Mouse (Mus musculus) Muller cell, postnatal 12 days (primary cell): ENCODE results near the gene Elovl6.
A peak's percentile ranks its signal among the peaks of the same experiment; 100 is the strongest.

ENCODE experiments used
- DNase-seq: peaks from one replicate; pipeline ENCODE4 v3.0.0-alpha.2; 2015; ENCODE audit errors: inconsistent ontology term

Elovl6 gene

DNA sequence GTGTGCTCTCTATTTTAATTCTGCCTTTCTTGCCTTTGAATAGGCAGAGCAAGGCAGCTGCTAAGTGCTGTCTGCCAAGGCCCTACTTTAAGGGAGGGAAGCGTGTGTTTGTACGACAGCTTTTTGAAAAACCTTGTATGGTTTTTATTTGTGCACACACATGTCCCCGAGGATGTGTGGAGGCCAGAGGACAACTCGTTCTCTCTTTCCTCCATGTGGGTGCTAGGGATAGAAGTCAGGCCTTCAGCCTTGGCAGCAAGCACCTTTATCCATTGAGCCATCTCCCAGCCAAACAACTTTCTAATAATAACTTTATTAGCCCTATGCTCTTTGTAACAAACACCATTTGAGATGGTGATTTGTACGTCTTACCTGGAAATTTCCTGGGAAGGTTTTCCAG, 34.7 kb downstream of the Elovl6 start:
- DNase-seq, result no peak

DNA sequence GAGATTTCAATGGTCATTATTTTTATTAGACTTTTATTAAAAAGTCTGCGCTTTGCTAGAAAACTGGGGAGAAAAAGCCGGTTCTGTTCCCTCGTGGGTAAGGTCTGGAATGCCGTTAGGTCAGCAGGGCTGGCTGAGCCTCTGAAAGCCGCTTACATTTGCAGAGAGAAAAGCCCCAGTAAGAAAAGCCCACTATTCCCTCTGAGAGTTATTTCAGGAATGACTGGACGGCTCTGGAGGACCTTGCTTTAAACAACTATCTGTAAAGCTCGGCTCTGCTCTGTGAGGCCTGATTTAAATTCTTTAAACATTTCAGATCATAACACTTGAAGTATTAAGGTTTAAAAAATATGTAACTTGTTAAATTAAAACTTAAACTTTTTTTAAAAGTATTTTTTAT, 36.4 kb downstream of the Elovl6 start:
- DNase-seq, result no peak

DNA sequence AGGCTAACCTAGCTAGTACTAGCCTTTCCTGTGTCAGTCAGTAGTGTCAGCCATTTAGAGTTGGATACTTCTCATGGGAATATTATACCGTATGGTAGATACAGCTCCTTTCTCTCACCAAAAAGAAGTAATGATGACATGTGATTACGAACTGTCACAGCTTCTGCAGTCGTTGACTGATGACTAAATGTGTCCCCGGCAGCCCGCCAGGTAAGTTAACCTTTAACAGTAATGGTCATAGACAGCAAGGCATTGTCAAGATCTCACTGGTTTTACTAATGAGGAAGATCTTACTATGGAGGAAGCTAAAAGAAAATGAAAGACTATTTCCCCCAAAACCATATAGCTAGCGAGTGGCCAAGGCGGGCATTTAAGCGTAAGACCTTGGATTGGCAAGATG, 38.8 kb downstream of the Elovl6 start:
- no peak for DNase-seq

DNA sequence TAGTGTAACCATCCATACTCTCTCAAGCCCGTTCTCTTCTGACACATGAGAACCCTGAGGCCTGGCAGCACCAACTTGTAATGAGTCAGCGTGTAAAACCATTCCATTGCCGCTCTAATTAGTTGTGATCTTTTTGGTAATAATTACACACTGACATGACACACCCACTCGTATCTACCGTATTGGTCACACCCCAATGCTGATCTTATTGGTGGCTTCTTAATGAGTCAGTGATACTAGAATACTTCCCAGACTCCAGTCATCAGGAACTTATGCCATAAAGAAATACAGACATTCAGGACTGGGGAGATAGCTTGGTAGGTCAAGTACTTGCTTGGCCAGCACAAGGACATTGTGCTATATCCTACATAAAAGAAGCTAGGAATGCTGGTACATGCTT, 39.5 kb downstream of the Elovl6 start:
- DNase-seq, result peak; percentile 53

DNA sequence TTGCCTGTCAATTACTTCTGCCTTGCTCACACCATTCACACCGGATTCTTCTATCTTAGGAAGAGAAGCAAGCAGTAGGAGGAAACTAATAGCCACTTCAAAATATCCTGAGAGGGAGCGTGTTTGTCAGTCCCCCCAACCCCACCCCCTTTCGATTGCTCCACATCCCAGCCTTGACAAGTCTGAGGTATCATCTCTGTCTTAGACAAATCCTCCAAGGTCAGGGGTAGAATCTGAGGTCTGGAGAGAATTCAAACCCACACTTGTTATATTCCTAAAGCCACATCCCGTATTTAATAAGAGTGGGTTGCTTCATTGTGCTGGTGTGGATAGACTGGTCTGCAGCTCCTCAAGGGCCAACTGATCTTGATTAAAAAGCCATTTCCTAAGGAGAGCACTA, 40.8 kb downstream of the Elovl6 start:
- DNase-seq, result no peak

DNA sequence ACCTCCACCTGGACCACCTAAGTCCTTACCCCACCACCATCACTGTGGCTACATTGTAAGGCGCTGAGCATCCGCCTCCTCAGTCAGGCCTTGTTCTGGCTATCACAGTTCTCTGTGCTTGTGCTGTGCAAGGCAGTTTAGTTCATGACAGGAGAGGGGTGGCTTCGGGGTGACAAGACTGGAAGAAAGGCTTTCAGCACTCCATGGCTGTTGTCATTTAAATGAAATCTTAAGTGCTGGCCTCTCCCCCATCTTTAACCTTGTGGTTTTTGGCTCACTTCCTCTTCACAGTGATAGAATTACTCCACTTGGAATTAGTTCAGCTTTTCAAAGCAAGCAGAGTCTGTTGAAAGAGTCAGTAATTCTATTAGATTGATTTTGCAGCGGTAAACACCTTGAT, 41.5 kb downstream of the Elovl6 start:
- DNase-seq, result no peak

DNA sequence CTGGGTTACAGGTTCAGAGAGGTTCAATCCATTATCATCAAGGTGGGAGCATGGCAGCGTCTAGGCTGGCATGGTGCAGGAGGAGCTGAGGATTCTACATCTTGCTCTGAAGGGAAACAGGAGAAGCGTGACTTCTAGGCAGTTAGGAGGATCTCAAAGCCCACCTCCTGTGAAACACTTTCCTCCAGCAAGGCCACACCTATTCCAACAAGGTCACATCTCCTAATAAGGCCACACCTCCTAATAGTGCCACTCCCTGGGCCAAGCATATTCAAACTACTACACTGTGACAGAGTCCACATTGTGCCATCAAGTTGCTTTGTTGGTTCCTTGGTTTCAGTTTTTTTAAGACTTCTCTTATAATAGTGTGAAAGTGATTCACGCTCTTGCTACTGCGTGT, 42.9 kb downstream of the Elovl6 start:
- no peak for DNase-seq

DNA sequence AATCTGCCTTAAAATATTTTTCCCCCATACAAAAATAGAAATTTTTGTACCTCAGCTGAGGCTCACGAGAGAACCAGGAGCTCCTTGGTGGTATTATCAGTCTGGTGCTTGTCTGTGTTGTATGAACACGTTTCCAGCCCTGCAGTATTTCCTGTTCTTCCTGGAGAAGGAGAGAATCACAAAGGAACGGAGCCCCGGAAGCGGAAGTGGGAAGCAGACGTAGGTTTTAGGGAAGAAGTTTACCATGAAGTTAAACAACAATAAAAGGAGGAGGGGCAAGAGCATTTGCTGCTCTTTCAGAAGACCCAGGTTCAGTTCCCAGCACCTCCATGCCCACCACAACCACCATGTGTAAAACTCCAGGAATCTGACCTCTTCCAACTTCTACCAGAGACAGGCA, 44.4 kb downstream of the Elovl6 start:
- DNase-seq, result no peak

DNA sequence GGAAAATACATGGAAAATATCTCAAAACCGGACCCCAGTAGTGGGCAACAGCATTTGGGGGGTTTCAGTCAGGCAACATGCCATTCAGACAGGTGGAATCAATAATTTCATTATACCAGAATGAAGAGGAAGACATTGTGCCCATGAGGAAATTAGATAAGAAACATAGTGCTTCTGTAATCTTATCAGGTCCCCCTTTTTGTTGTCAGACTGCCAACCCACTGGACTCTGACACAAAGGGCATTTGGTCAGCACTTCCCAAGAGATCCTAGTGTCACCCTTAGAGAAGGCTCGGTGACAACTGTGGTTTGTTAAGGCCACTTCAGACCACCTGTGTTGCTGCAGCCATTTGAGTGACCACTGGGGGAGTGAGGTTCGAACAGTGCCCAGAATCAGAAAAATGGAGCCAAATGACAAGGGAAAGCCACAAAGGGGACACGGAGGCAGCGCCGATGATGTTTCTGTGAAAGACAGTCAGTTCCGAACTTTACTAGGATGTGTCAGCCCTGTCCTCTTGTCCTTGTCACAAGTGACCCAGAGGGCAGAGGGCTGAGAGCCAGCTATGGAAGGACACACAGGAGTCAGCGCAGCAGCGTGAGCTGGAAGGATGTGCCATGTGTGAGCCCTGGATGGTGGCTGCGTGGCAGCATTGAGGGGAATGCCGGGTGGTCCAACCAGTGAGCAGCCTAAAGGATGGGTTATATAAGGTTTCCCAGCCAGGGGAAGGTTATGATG, 46.8 kb downstream of the Elovl6 start:
- no peak for DNase-seq

DNA sequence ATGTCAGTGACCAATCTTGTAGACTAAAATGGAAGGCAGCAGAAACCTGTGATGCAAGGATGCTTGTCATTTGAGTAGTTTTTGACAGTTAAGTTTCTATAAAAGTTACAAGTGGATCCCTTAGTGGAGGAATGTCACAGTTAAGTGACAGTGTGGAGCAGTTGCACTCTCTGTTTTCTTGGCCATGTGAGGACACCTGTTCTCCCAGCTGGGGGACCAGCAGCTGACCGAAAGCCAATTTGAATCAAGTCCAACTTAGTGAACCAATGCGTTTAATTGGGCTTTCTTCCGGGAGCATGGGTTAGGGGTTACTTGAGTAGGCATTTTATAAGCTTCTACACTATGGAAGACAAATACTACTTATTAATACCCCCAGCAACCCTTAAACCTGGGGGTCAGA, 48.9 kb downstream of the Elovl6 start:
- no peak for DNase-seq

DNA sequence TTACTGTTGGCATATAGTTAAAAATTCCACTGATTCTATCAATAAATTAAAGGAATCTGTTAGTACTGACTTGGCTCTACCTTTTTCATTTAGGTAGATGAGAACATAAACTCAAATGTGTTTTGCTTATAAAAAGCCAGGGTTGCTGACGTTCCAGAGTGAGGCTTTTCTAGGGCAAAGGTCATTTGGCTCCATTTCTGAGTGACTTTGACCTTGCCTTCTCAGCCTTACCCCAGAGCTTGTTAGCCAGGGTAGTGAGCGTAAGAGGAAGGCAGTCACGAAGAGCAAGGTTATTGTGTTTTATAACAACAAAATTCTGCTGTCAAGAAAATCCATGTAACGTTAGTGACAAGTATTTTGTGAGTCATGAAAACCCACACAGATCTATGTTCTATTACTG, 50.3 kb downstream of the Elovl6 start:
- DNase-seq, result no peak

DNA sequence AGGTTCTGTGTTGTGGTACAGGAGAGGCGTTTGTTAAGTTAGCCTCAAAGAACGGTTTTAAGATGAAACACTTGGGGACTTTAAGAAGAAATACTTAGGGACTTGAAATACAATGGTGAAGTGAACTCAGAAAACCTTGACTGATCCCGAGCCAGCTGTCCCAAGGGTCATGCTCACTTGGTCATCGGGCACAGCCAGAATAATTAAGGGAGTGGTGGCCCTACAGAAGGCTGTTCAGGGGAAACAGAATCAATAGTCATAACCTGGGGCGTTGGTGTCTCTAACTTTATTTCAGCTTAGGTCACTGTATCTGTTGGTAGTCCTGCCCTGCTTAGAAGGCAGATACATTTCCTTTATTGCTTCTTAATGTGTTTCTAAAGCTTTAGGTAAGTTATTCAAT, 51.1 kb downstream of the Elovl6 start:
- no peak for DNase-seq

DNA sequence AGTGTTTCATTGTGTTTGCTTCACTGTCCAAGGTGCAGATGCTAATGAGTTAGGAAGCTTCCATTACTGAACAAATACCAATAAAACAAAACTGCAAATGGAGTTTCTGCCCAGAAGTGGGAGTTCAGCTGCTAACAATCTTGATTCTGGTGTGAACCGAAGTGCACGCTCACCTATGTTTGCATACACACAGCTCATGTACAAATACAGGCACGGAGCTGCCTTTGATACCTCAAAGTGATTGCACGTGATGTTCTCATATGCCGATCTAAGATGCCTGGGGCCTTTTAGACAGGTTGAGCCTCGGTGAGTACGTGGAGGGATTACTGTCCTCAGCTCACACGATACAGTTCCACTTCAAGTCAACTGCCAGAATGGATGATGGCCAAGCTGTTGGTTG, 55.8 kb downstream of the Elovl6 start:
- no peak for DNase-seq

DNA sequence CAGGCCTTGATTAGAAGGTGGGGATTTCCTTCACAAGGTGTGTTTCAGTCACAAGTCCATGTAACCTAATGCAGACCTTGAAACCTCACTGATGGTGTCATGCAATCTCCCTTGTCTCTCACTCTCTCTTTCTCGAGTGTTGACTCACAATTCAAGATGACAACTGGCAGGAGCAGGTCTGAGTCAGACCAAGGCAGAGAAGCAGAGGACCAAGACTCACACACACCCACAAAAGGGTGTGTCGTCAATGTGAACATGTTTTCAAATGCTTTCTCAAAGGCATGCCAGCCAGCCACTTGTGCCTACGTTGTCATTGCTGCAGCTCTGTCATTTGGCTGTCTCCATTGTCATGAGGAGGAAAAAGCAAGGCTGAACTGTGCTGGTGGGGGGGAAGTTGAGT, 56.6 kb downstream of the Elovl6 start:
- peak; percentile 22 for DNase-seq

DNA sequence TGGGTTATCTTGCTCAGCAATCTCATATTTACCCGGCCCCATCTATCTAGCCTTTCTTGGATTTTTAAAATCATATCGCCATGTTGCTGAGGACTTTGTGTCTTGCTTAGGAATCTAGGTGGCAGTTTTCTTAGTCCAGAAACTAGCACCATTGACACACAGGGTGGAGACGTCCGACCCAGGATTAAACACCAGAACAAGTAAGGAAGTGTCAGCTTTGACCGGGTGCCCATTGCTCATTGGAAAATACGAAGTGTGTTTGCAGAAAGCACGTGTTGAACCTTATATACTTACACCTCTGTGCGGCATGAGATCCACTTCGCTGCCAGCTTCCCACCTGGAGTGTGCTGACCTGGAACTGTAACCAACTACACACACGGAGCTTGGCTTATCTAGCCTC, 57.5 kb downstream of the Elovl6 start:
- DNase-seq, result no peak

DNA sequence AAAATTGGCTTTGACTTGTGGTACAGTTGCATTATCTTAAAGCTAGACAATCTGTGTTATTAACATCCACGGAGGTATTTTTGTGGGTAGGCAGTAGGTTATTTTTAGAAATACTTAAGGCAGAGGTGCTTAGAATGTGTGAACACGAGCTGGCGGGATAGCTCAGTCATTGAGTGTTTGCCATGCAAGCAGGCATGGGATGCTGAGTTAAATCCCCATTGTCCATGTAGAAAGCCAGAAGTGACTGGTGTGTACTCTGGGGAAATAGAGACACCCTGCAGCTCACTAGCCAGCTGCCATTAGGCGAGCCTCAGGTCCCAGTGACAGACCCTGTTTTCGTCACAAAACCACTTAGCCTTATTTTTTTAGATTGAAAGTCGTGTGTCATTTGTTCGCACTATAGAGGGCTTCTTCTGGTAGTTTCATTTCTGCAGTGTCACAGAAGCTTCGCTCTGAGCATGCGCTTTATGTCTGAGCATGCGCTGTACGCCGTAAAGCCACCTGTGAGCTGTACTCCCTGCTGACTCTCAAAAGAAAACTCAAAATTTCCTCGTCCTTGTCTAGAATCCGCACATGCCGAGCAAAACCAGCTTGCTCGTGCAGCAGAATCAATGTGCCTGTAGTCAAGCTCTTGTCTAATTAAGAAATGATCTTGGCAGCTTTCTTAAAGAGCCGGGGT, 58.5 kb downstream of the Elovl6 start:
- peak; percentile 51 for DNase-seq

DNA sequence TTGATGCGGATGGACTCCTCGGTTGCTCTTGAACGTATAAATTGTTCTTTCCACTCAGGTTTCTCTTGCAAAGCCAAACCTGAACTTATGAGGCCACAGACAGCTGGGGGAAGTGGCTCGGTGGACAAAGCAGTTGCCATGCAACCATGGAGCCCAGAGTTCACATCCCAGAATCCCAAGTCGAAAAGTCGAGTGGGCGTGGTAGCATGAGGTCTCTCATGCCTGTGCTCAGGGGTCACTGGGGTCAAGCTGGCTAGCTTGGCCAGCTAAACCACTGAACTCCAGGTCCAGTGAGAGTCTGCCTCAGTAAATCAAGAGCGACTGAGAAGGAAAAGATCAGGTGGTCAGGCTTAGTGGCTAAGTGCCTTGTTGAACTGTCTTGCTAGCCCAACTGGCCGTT, 59.1 kb downstream of the Elovl6 start:
- no peak for DNase-seq

DNA sequence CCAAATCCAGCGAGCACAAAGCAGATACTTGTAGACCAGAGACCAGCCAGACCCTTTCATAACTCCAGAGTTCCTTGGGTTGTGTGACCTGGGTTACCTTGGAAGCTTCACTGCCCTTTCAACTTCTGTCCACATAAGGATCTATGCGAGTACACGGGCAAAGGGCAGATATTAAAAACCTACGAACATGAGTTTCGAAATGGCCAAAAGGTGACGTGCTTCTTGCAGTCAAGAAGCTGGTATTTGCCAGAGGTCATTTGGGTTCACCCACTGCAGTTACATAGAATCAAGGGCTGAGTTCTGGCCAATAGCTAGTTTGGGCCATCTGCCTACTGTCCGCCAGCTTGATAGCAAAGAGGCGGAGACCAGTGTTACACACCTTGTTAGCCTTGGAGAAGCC, 59.6 kb downstream of the Elovl6 start:
- no peak for DNase-seq

DNA sequence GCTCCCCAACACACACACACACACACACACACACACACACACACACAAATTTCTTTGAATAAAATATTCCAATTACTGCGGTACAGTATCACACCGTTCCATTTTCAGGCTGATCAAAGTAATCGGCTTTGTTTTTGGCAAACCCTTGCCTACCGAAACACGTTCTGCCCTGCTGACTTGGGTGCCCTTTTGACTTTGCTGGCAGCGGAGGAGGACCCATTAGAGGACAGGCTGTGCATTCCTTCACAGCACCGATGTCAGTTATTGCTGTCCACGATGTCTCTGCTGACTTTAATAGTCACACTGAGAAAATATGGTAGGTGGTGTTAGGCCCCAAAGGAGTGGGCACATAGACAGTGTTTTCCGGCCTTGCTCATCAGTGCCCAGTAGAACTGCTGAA, 60.8 kb downstream of the Elovl6 start:
- DNase-seq, result no peak

DNA sequence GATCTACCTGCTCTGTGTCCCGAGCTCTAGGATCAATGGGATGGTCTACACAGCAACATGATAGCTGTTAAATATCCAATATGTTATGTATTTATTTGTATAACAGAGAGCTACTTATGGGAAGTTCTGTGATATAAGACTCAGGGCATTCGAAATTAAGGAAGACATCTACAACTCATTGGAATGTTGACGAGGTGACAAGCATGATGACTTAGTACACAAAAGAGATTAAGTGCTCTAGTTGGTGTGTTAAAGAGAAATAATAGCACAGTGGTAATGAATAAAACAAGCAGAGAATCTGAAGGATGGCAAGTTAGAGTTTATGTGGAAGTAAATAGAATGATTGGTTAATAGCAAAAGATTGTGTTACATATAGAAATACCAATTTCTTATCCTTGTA, 61.6 kb downstream of the Elovl6 start:
- no peak for DNase-seq

DNA sequence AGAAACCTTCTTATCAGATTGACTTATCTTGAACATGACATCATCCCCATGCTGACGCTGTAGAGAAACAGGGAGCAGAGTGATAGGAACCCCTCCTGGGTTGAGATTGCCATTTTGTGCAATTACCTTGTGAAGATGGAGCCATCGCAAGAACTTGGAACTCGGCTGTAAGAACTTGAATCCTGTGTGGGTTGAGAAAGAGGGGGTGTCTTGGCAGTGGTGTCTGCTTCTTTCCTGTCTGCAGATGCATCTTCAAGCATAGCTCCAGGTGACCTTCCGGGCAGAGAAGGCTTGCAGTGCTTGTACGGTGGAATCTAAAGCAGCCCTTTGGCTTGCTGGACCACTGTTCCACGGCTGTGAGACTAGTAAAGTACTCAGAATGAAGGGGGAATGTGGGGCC, 63.9 kb downstream of the Elovl6 start:
- DNase-seq, result no peak

DNA sequence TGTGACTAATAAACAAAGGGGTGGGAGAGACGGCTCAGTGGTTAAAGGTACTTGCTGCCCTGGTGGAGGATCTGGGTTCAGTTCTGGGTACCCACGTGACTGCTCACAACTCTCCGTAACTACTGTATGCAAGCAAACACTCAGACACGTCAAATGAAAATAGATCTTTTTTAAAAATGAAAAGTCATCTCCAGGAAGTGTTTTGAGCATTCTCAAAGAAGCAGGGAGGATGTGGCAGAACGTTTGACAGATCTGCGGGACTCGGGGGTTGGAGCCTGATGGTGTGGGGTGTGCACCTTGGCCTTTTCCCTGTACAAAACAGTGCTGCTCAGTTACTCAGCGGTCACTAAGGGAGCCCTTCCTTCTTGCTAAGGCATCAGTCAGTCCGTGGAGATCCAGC, 70.1 kb downstream of the Elovl6 start:
- no peak for DNase-seq

DNA sequence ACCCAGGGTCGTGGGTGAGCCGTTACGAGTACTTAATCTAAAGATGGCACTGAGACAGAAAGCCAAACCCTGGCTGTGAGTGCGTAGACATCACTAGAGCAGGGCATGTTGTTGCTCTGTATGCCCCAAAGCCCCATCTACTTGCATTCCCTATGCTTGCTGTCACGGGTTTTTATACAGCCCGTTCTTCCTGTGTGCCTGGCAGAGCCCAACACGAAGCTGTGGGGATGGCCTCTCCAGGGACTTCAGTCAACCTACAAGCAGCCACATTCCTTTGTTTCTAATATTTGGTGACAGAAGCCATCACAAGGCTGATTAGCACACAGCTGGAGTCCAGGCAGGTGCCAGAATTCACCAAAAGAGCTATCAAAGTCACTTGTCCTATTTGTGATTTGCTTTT, 73.3 kb downstream of the Elovl6 start:
- DNase-seq, result no peak

DNA sequence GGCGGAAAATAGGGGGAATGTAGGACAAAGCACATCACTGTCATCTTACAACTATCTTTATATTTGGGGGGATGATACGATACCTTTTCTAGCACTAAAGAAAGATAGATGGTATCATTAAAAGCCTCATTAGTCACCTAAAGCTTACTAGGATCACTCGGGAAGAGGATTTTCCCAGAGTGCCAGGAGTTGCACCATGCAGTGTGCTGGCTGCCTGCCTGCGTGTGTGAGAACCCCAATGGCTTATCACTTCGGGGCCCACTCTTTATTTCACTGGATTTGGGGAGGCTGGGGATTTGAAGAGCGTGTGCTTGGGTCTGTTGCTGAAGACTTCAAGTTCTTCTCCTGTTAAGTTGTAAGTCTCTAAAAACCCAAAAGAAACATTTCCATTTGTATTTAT, 73.8 kb downstream of the Elovl6 start:
- no peak for DNase-seq
